Mouse (Mus musculus): Measurements from ENCODE around the gene Tlr7. TPM values are rescaled to one million over a fixed set of nuclear protein-coding genes. Genes with fewer than 3 reads are reported as not detected.
A peak's percentile ranks its signal among the peaks of the same experiment; 100 is the strongest.

Tlr7 gene
- polyA plus RNA-seq, 1 experiment: 0.02 TPM

- no peak for TF ChIP-seq USF1 (IDR thresholded peaks at IDR 0.05; ENCODE audit: low read depth)
- TF ChIP-seq CTCF (IDR thresholded peaks at IDR 0.05; ENCODE audit: control insufficient read depth, insufficient read depth, insufficient read length): peak; percentile 19
- no peaks in the 10 kb centered on the region for H3K79me2 ChIP-seq (ENCODE audit: control insufficient read depth, insufficient read depth)
- no peaks in the 10 kb centered on the region for H3K27me3 ChIP-seq (ENCODE audit: control insufficient read depth, insufficient read depth, insufficient read length)
- no peak overlapping the region for H3K4me3 ChIP-seq (ENCODE audit: insufficient read depth, poor library complexity, severe bottlenecking)
- no peaks in the 10 kb centered on the region for H3K36me3 ChIP-seq (ENCODE audit: control insufficient read depth, insufficient read depth)
- H3K79me3 ChIP-seq (ENCODE audit: low read depth): no peaks in the 10 kb centered on the region
- H3ac ChIP-seq (ENCODE audit: control insufficient read depth, insufficient read length, low read depth): no peak overlapping the region
These were observed 53.4 kb downstream of the Tlr7 start for GRCm38 (mm10) chrX:167276953-167277352.

DNA sequence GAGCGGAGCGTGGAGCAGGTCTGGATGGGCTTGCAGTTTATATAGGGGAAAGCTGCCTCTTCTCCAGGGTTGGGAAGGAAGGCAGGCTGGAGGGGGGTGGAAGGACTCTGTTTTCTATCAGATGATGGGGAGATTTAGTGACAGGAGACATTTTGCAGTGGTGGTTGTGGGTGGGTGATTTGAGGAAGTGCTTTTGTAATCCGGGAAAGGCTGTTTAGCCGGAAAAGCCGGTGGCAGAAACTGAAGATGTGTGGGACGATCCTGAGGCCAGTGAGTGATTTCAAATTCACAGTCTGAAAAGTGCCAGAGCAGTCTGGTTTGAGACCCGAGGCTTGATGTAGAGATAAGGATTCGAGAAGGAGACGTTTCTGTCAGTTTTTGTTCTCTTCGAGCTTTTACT lies 53.8 kb downstream of the Tlr7 start:
- no peaks in the 10 kb centered on the region for H3K36me3 ChIP-seq (ENCODE audit: control insufficient read depth, insufficient read depth)
- no peak overlapping the region for H3ac ChIP-seq (ENCODE audit: control insufficient read depth, insufficient read length, low read depth)
- no peaks in the 10 kb centered on the region for H3K79me3 ChIP-seq (ENCODE audit: low read depth)
- no peak overlapping the region for H3K4me3 ChIP-seq (ENCODE audit: insufficient read depth, poor library complexity, severe bottlenecking)
- no peaks in the 10 kb centered on the region for H3K27me3 ChIP-seq (ENCODE audit: control insufficient read depth, insufficient read depth, insufficient read length)
- H3K79me2 ChIP-seq (ENCODE audit: control insufficient read depth, insufficient read depth): no peaks in the 10 kb centered on the region
- TF ChIP-seq USF1 (IDR thresholded peaks at IDR 0.05; ENCODE audit: low read depth): no peak

GRCm38 (mm10) chrX:167264086-167264485 lies 66.3 kb downstream of the Tlr7 start, which contains the start of gene Tlr8:
Tlr8 (minus strand) TSS chrX:167264329.
- no peak for TF ChIP-seq MYOG (IDR thresholded peaks at IDR 0.05; ENCODE audit: control insufficient read depth, extremely low read depth, insufficient read length)
- no peaks in the 10 kb centered on the region for H3K36me3 ChIP-seq (ENCODE audit: control insufficient read depth, insufficient read depth)
- H3K79me2 ChIP-seq (ENCODE audit: control insufficient read depth, insufficient read depth): no peaks in the 10 kb centered on the region
- no peak within 1 kb of the TSS for H3ac ChIP-seq (ENCODE audit: control insufficient read depth, insufficient read length, low read depth)
- no peaks in the 10 kb centered on the region for H3K79me3 ChIP-seq (ENCODE audit: low read depth)
- no peak within 1 kb of the TSS for H3K4me3 ChIP-seq (ENCODE audit: insufficient read depth, poor library complexity, severe bottlenecking)
- H3K27me3 ChIP-seq (ENCODE audit: control insufficient read depth, insufficient read depth, insufficient read length): no peaks in the 10 kb centered on the region

DNA sequence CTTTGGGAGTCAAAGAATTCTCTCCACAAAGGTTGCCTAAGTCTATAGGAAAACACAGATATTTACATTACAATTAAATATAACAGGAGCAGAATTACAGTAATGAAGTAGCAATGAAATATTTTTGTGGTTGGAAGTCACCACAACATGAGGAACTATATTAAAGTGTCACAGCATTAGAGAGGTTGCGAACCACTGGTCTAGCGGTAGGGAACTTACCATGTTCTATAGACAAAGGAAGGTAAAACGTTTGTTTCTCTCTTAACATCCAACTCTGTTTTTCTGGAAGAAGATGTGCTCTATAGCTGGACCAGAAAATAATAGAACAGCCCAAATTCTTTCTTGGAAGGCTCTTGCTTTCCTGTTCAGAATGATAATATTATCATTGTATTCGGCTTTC lies 66.8 kb downstream of the Tlr7 start:
- no peak overlapping the region for H3ac ChIP-seq (ENCODE audit: control insufficient read depth, insufficient read length, low read depth)
- H3K36me3 ChIP-seq (ENCODE audit: control insufficient read depth, insufficient read depth): no peaks in the 10 kb centered on the region
- no peaks in the 10 kb centered on the region for H3K27me3 ChIP-seq (ENCODE audit: control insufficient read depth, insufficient read depth, insufficient read length)
- H3K79me2 ChIP-seq (ENCODE audit: control insufficient read depth, insufficient read depth): no peaks in the 10 kb centered on the region
- H3K79me3 ChIP-seq (ENCODE audit: low read depth): no peaks in the 10 kb centered on the region
- TF ChIP-seq MAX (IDR thresholded peaks at IDR 0.05) (no peak), CEBPB (IDR thresholded peaks at IDR 0.05; ENCODE audit: low read depth) (no peak), MYOD1 (IDR thresholded peaks at IDR 0.05; ENCODE audit: control insufficient read depth, insufficient read length, low read depth) (no peak), FOSL1 (IDR thresholded peaks at IDR 0.05; ENCODE audit: insufficient read depth, low read length, poor library complexity, severe bottlenecking) (no peak), MYOG (IDR thresholded peaks at IDR 0.05; ENCODE audit: control insufficient read depth, extremely low read depth, insufficient read length) (no peak), USF1 (IDR thresholded peaks at IDR 0.05; ENCODE audit: low read depth) (no peak), CTCF (IDR thresholded peaks at IDR 0.05; ENCODE audit: control insufficient read depth, insufficient read depth, insufficient read length) (no peak)
- H3K4me3 ChIP-seq (ENCODE audit: insufficient read depth, poor library complexity, severe bottlenecking): no peak overlapping the region

Other genes starting within 250 kb of the Tlr7 start
- gene Tmsb4x, start 121.2 kb downstream of the Tlr7 start, polyA plus RNA-seq (2012; fragmentation: generic; extraction: Trizol): 1,421 TPM
- not detected for gene Tlr8, start 66.2 kb downstream of the Tlr7 start, polyA plus RNA-seq (2012; fragmentation: generic; extraction: Trizol)
- 8.3 TPM for gene Prps2, start 52.2 kb upstream of the Tlr7 start, polyA plus RNA-seq (2012; fragmentation: generic; extraction: Trizol)